ENCODE assay signal across 22 mouse cellular contexts in genomic region chr2:25822806-25823205, GRCm38 (mm10). TPM values are rescaled to one million over a fixed set of nuclear protein-coding genes. Genes with fewer than 3 reads are reported as not detected.
DNase-seq lines count a peak whose midpoint lies in the region; ATAC-seq and TF ChIP-seq lines count a peak whose summit lies in the region.
"Had no signal": no experiment of that assay in that cellular context is flagged by ENCODE, and none has a peak within 500 bp of the region (broad histone marks: within the 10 kb centered on the region; RNA-seq: fewer than 3 reads in every experiment).

TSS of gene Lcn9 (plus strand) at chr2:25823153.

- H3K4me2 ChIP-seq in intestine, postnatal 0 days (replicated peaks; ENCODE audit: low read depth), result no peak within 1 kb of the TSS
- H3K4me2 ChIP-seq: limb, embryonic 12.5 days; liver, embryonic 15.5 days; midbrain, embryonic 11.5 days had no signal

- 72% methylated on average over 1 of the region's 1 CpGs for WGBS in heart, embryonic 10.5 days
- WGBS in intestine, postnatal 0 days, result 83% methylated on average over 1 of the region's 1 CpGs

- no peaks in the 10 kb centered on the region for H3K4me1 ChIP-seq in heart, embryonic 10.5 days
- no peaks in the 10 kb centered on the region for H3K4me1 ChIP-seq in intestine, postnatal 0 days (replicated peaks; ENCODE audit: control insufficient read depth, insufficient read depth, low read length)
- H3K4me1 ChIP-seq: limb, embryonic 12.5 days; liver, embryonic 15.5 days had no signal

- intact Hi-C loops in left cerebral cortex, postnatal 14 days (cut with DNase I), result no loop called here

- H3K9me3 ChIP-seq in heart, embryonic 10.5 days, result no peaks in the 10 kb centered on the region
- H3K9me3 ChIP-seq in intestine, postnatal 0 days (ENCODE audit: control insufficient read depth), result no peaks in the 10 kb centered on the region
- H3K9me3 ChIP-seq: limb, embryonic 12.5 days; liver, embryonic 15.5 days had no signal

- H3K27ac ChIP-seq in heart, embryonic 10.5 days, result no peak within 1 kb of the TSS
- no peak within 1 kb of the TSS for H3K27ac ChIP-seq in intestine, postnatal 0 days (ENCODE audit: low read depth, low read length)
- H3K27ac ChIP-seq: limb, embryonic 12.5 days; liver, embryonic 15.5 days; stomach, postnatal 0 days had no signal

- H3K27me3 ChIP-seq in heart, embryonic 10.5 days (ENCODE audit: insufficient read depth, poor library complexity, severe bottlenecking), result no peaks in the 10 kb centered on the region
- H3K27me3 ChIP-seq in intestine, postnatal 0 days (replicated peaks; ENCODE audit: control insufficient read depth, insufficient read depth, low read length), result no peaks in the 10 kb centered on the region
- H3K27me3 ChIP-seq: limb, embryonic 12.5 days; liver, embryonic 15.5 days; Patski had no signal

- no peak within 1 kb of the TSS for H3K4me3 ChIP-seq in heart, embryonic 10.5 days
- H3K4me3 ChIP-seq in intestine, postnatal 0 days (ENCODE audit: low read depth, low read length), result no peak within 1 kb of the TSS
- H3K4me3 ChIP-seq: limb, embryonic 12.5 days; liver, embryonic 15.5 days; myocyte had no signal

- no peak within 1 kb of the TSS for H3K9ac ChIP-seq in intestine, postnatal 0 days (ENCODE audit: low read depth, low read length)
- H3K9ac ChIP-seq: forebrain, postnatal 0 days; limb, embryonic 12.5 days; liver, embryonic 15.5 days had no signal

- no peaks in the 10 kb centered on the region for H3K36me3 ChIP-seq in heart, embryonic 10.5 days
- no peaks in the 10 kb centered on the region for H3K36me3 ChIP-seq in intestine, postnatal 0 days (ENCODE audit: control insufficient read depth, insufficient read depth)
- H3K36me3 ChIP-seq: limb, embryonic 12.5 days; liver, embryonic 15.5 days had no signal

- DNase-seq in adrenal gland, adult (ENCODE audit: inconsistent age in 2 of 2, low spot score in 1 of 2), result peak; percentile 15 to 38
- no peak for DNase-seq in adrenal gland, postnatal 10 days
- DNase-seq in heart, adult 9 months (ENCODE audit: low spot score in 2 of 2), result peak; percentile 13 to 19
- no peak for DNase-seq in heart, embryonic 10.5 days (ENCODE audit: low spot score)
- DNase-seq in left cerebral cortex, postnatal 14 days (ENCODE audit: low spot score in 2 of 2), result peak; percentile 24 to 61
- no peak for DNase-seq in left cerebral cortex, adult 11 months (ENCODE audit: low spot score)
- DNase-seq in brain, adult 2 months (ENCODE audit: low read depth, low spot score), result peak; percentile 77
- DNase-seq: cerebellum, adult 8-10 months; forebrain, postnatal 0 days; lung, postnatal 14 days had no signal

- ATAC-seq in intestine, postnatal 0 days, result no peak
- ATAC-seq: forebrain, postnatal 0 days; Patski had no signal

- no peak for TF ChIP-seq CTCF in intestine, postnatal 0 days (IDR thresholded peaks at IDR 0.05; ENCODE audit: low read depth)

RNA-seq across cellular contexts. Expression of gene Lcn9, which starts in this region (rescaled TPM):
- not detected for total RNA-seq in adrenal gland, postnatal 10 days (2021)
- not detected in 2 replicates for polyA plus RNA-seq in heart, embryonic 10.5 days (2016; fragmentation: Nextera tagmentation; extraction: Ambion mirVana)
- not detected for total RNA-seq in left cerebral cortex, postnatal 14 days (2021)
- polyA plus RNA-seq in intestine, postnatal 0 days (2015; fragmentation: Nextera tagmentation; extraction: Ambion mirVana), result not detected in 2 replicates
- total RNA-seq: forebrain, postnatal 0 days; gastrocnemius, adult 8-10 months; heart, postnatal 36 days; layer of hippocampus, postnatal 10 days had no signal
- polyA plus RNA-seq: embryonic facial prominence, embryonic 11.5 days; forebrain, postnatal 0 days; kidney, embryonic 14.5 days; limb, embryonic 12.5 days; liver, embryonic 15.5 days; midbrain, embryonic 11.5 days; myocyte; Patski; stomach, postnatal 0 days had no signal

Comparison
In these comparisons a context has a peak if more than half of its experiments do, and no peak if none do; other contexts are left out.
1. DNase-seq: peak in adrenal gland, adult (2 of 2), heart, adult 9 months (2 of 2) and brain, adult 2 months (single experiment); none in adrenal gland, postnatal 10 days (single experiment), heart, embryonic 10.5 days (single experiment) and left cerebral cortex, adult 11 months (single experiment).
2. Peak in DNase-seq in left cerebral cortex, postnatal 14 days; RNA of the gene not detected or under 1 TPM.